Comparison of ENCODE assay signal across 14 mouse cellular contexts in the genomic region with DNA sequence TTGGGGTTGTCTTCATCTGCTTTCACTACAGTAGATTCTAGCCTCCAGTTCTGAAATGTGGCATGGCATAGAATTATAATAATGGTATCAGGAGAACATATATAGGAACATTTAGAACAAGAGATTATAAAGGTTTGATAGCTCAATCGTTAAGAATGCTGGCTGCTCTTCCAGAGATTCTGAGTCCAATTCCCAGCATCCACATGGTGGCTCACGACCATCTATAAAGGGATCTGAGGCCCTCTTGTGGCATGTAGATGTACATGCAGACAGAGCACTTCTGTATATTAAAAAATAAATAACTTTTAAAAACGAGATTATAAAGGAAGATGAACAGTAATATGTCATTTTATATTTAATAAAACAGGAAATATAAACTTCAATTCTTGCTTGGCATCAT. TPM values are rescaled to one million over a fixed set of nuclear protein-coding genes. Genes with fewer than 3 reads are reported as not detected.
A peak's percentile ranks its signal among the peaks of the same experiment; 100 is the strongest.
DNase-seq lines count a peak whose midpoint lies in the region; ATAC-seq and TF ChIP-seq lines count a peak whose summit lies in the region.
"Had no signal": no experiment of that assay in that cellular context is flagged by ENCODE, and none has a peak within 500 bp of the region (broad histone marks: within the 10 kb centered on the region; RNA-seq: fewer than 3 reads in every experiment).

No protein-coding gene starts in this region.

- peak; percentile 36 for DNase-seq in embryo, embryonic 10 days (ENCODE audit: low spot score)
- no peak for DNase-seq in embryo, embryonic 11 days
- peak; percentile 45 for DNase-seq in liver, adult 2 months (ENCODE audit: extremely low read depth, low read depth, low spot score)
- DNase-seq in liver, embryonic 11.5 days (ENCODE audit: low spot score): no peak
- no peak for DNase-seq in G1E (ENCODE audit: low spot score)
- peak; percentile 37 for DNase-seq in induced T-regulatory cell, adult 2 months (ENCODE audit: low read depth)
- no peak for DNase-seq in retina, embryonic 14.5 days (ENCODE audit: low spot score)
- no peak for DNase-seq in thymus, postnatal 4 days
- DNase-seq: cerebellum, adult 11 months; layer of hippocampus, adult 9-11 months; spleen, adult 18-20 months had no signal

- H3K9me3 ChIP-seq in liver, embryonic 11.5 days (ENCODE audit: control insufficient read depth, low read length): no peaks in the 10 kb centered on the region
- H3K9me3 ChIP-seq in G1E (replicated peaks): no peaks in the 10 kb centered on the region
- H3K9me3 ChIP-seq: heart, embryonic 13.5 days; midbrain, embryonic 13.5 days had no signal

- no peak overlapping the region for H3K4me2 ChIP-seq in liver, embryonic 11.5 days
- H3K4me2 ChIP-seq: heart, embryonic 13.5 days; midbrain, embryonic 13.5 days had no signal

- H3K36me3 ChIP-seq in liver, adult 2 months (ENCODE audit: control insufficient read depth, insufficient read depth, low read length): no peaks in the 10 kb centered on the region
- no peaks in the 10 kb centered on the region for H3K36me3 ChIP-seq in liver, embryonic 11.5 days (ENCODE audit: control insufficient read depth, insufficient read depth, low read length)
- H3K36me3 ChIP-seq in G1E (replicated peaks): peaks cover 14% of the 10 kb centered on the region
- H3K36me3 ChIP-seq: midbrain, embryonic 13.5 days had no signal

- H3K79me2 ChIP-seq in liver, adult 2 months (ENCODE audit: control insufficient read depth, insufficient read depth, low read length): no peaks in the 10 kb centered on the region

- no peak overlapping the region for H3K4me3 ChIP-seq in liver, adult 2 months (ENCODE audit: insufficient read depth, low read depth, low read length)
- H3K4me3 ChIP-seq in liver, embryonic 11.5 days (ENCODE audit: low read depth, low read length): no peak overlapping the region
- no peak overlapping the region for H3K4me3 ChIP-seq in G1E (ENCODE audit: low read depth, low read length)
- H3K4me3 ChIP-seq: heart, embryonic 13.5 days; midbrain, embryonic 13.5 days had no signal

- no peaks in the 10 kb centered on the region for H3K4me1 ChIP-seq in liver, adult 2 months (ENCODE audit: control insufficient read depth, insufficient read depth, low read length)
- no peaks in the 10 kb centered on the region; the same call in 1 of the 2 replicates for H3K4me1 ChIP-seq in liver, embryonic 11.5 days (replicated peaks; ENCODE audit: control insufficient read depth, insufficient read depth, low read length)
- no peaks in the 10 kb centered on the region for H3K4me1 ChIP-seq in G1E (ENCODE audit: insufficient read depth, low read depth, low read length)
- H3K4me1 ChIP-seq: midbrain, embryonic 13.5 days had no signal

- TF ChIP-seq POLR2A in liver, adult 2 months (IDR thresholded peaks at IDR 0.05; ENCODE audit: extremely low read depth, insufficient read depth, low read length): no peak

- no peak overlapping the region for H3K9ac ChIP-seq in liver, adult 2 months (ENCODE audit: low read depth, low read length)
- H3K9ac ChIP-seq in liver, embryonic 11.5 days (ENCODE audit: low read depth, low read length): no peak overlapping the region
- H3K9ac ChIP-seq: heart, embryonic 13.5 days; midbrain, embryonic 13.5 days had no signal

- no peak overlapping the region for H3K27ac ChIP-seq in liver, adult 2 months (replicated peaks; ENCODE audit: insufficient read depth, low read depth, low read length)
- H3K27ac ChIP-seq in liver, embryonic 11.5 days (ENCODE audit: low read depth, low read length): no peak overlapping the region
- H3K27ac ChIP-seq: heart, embryonic 13.5 days; midbrain, embryonic 13.5 days had no signal

- no peaks in the 10 kb centered on the region for H3K27me3 ChIP-seq in liver, adult 2 months (ENCODE audit: control insufficient read depth, insufficient read depth, low read length)
- H3K27me3 ChIP-seq in liver, embryonic 11.5 days (replicated peaks; ENCODE audit: control insufficient read depth, insufficient read depth, low read length): no peaks in the 10 kb centered on the region
- H3K27me3 ChIP-seq in G1E (ENCODE audit: insufficient read depth, low read length): no peaks in the 10 kb centered on the region
- H3K27me3 ChIP-seq: heart, embryonic 13.5 days; midbrain, embryonic 13.5 days had no signal

- TF ChIP-seq CTCF in liver, adult 2 months (IDR thresholded peaks at IDR 0.05; ENCODE audit: low read depth, low read length): no peak; the same call in 1 of the 2 replicates
- 0 out of 2 replicates have a peak, but pooled peaks have one; percentile 22 for TF ChIP-seq CTCF in G1E (IDR thresholded peaks at IDR 0.05; ENCODE audit: low read depth, low read length)

- WGBS in liver, adult 2 months: 26% methylated on average over 3 of the region's 3 CpGs
- 37% methylated on average over 3 of the region's 3 CpGs for WGBS in liver, embryonic 11.5 days

- no peak for ATAC-seq in liver, embryonic 11.5 days (replicated peaks; ENCODE audit: low FRiP score)
- ATAC-seq in G1E (ENCODE audit: extremely low read depth, insufficient number of reproducible peaks, low FRiP score, poor library complexity, severe bottlenecking): no peak
- ATAC-seq: hindbrain, embryonic 16.5 days; midbrain, embryonic 13.5 days had no signal

RNA-seq across cellular contexts. Expression of gene Prcp, which starts 19.2 kb away (rescaled TPM):
- 6.2 and 6.6 TPM in 2 replicates for total RNA-seq in liver, adult 2 months (2014; rRNA removed)
- polyA plus RNA-seq in liver, adult 2 months (2012; rRNA removed): 4.2 and 4.6 TPM in 2 replicates
- polyA plus RNA-seq in liver, embryonic 11.5 days (2014; fragmentation: Nextera tagmentation; extraction: Ambion mirVana): 30.1 and 33.6 TPM in 2 replicates
- total RNA-seq in G1E (2014; fragmentation: Nextera tagmentation) (41.2 and 47.6 TPM in 2 replicates), G1E (2017) (12.5 and 12.9 TPM in 2 replicates)
- 30.0 and 42.5 TPM in 2 replicates for polyA plus RNA-seq in G1E (2012)

RNA-seq across cellular contexts. Expression of gene Ddias, which starts 19.4 kb away (rescaled TPM):
- total RNA-seq in liver, adult 2 months (2014; rRNA removed): 0.87 and 1.0 TPM in 2 replicates
- 0.06 and 0.21 TPM in 2 replicates for polyA plus RNA-seq in liver, adult 2 months (2012; rRNA removed)
- polyA plus RNA-seq in liver, embryonic 11.5 days (2014; fragmentation: Nextera tagmentation; extraction: Ambion mirVana): 21.2 and 21.9 TPM in 2 replicates
- 86.3 and 95.7 TPM in 2 replicates for total RNA-seq in G1E (2014; fragmentation: Nextera tagmentation)
- total RNA-seq in G1E (2017): 32.1 and 40.8 TPM in 2 replicates
- polyA plus RNA-seq in G1E (2012): 23.3 and 26.8 TPM in 2 replicates

Comparison
In these comparisons a context has a peak if more than half of its experiments do, and no peak if none do; other contexts are left out.
1. DNase-seq: peak in embryo, embryonic 10 days (single experiment), liver, adult 2 months (single experiment) and induced T-regulatory cell, adult 2 months (single experiment); none in embryo, embryonic 11 days (single experiment), liver, embryonic 11.5 days (single experiment), G1E (single experiment), retina, embryonic 14.5 days (single experiment) and thymus, postnatal 4 days (single experiment).
2. RNA of gene Ddias, which starts 19.4 kb away (polyA plus RNA-seq): 23.3 to 26.8 TPM in G1E and 21.2 to 21.9 TPM in liver, embryonic 11.5 days; 0.06 to 0.21 TPM in liver, adult 2 months; every median in the first group is over 10 times any median in the second.